Mouse (Mus musculus) small intestine, adult 10 weeks (tissue): ENCODE results near the gene Wdr86. TPM values are rescaled to one million over a fixed set of nuclear protein-coding genes. Genes with fewer than 3 reads are reported as not detected.

Experiments
- polyA plus RNA-seq: library from polyadenylated mRNA; stranded (reverse); fragments of 350-450 nt; fragmentation: Illumina TruSeq; extraction: RNeasy Lipid Tissue Mini Kit (QIAGEN cat#74804); gene quantifications from one replicate; pipeline ENCODE4 v1.2.3, GENCODE M21; 2014; ENCODE audit warnings: low replicate concordance

The Wdr86 gene
- polyA plus RNA-seq = not detected

GRCm38 (mm10) chr5:24730488-24730871, at the start of gene Wdr86:
Wdr86 (minus strand) TSS chr5:24730727.

GRCm38 (mm10) chr5:24757816-24758215, 27.3 kb upstream of the Wdr86 start, which contains the start of gene Crygn:
Crygn (minus strand) TSS chr5:24758008.

GRCm38 (mm10) chr5:24685366-24686093, 45.0 kb downstream of the Wdr86 start, which contains the start of gene Nub1:
Nub1 (plus strand) TSS chr5:24685532.

Other genes starting within 250 kb of the Wdr86 start
- gene Gbx1, start 203.5 kb downstream of the Wdr86 start, polyA plus RNA-seq = not detected
- gene Asb10, start 189.7 kb downstream of the Wdr86 start, polyA plus RNA-seq = not detected
- gene 4931409K22Rik, start 173.9 kb downstream of the Wdr86 start, polyA plus RNA-seq = not detected
- gene Abcf2, start 153.3 kb downstream of the Wdr86 start, polyA plus RNA-seq = 5.7 TPM
- 0.63 TPM for gene Chpf2, start 144.0 kb downstream of the Wdr86 start, polyA plus RNA-seq
- gene Smarcd3, start 106.3 kb downstream of the Wdr86 start, polyA plus RNA-seq = not detected
- 36.2 TPM for gene Nub1, start 45.2 kb downstream of the Wdr86 start, polyA plus RNA-seq
- not detected for gene Crygn, start 27.3 kb upstream of the Wdr86 start, polyA plus RNA-seq
- 320 TPM for gene Rheb, start 111.9 kb upstream of the Wdr86 start, polyA plus RNA-seq